Mouse (Mus musculus) retina, postnatal 1 day (tissue): ENCODE measurements at regions not wholly inside any gene's neighbourhood (a gene's known extent, or its start where the extent isn't known, plus 50 kb on each side); places are given as distances from the start of the nearest gene placed in this dataset.
A peak's percentile ranks its signal among the peaks of the same experiment; 100 is the strongest.

Experiments used
- DNase-seq: peaks from one replicate; pipeline ENCODE4 v3.0.0-alpha.2; 2012

DNA sequence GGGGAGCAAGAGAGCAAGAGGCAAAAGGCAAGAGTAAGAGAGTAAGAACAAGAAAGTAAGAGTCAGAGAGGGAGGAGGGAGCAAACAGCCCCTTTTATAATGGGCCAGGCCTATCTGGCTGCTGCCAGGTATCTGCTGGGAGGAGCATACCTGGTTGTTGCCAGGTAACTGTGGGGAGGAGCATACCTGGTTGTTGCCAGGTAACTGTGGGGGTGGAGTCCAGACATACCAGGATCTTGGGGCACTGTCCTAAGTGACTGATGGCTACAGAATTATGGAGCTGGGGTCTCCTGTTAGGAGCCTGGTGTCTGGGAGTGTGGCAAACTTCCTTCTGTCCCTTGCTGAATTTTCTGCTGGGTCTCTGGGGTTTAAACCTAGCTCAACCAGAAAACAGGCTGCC is 469.8 kb upstream of the Syt1 start:
- no peak for DNase-seq

DNA sequence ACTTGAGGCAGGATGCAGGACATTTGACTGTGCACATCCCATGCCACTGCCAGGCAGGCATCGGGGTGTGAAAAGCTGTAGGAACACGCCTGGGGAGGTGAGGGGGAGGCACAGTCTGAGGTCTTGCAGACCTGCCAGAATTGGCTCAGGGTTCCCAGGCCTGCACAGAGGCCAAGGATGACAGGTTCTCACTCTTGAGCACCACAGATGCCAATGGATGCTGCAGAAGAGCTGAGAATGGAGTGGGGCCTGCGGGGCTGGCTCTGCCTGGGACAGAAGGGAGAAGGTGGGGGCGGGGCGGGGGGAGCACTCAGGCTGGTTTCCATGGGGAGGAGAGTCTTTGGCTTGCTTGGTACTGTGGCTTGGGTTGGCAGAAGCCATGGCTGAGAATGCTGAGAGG is 469.2 kb upstream of the Syt1 start:
- no peak for DNase-seq

DNA sequence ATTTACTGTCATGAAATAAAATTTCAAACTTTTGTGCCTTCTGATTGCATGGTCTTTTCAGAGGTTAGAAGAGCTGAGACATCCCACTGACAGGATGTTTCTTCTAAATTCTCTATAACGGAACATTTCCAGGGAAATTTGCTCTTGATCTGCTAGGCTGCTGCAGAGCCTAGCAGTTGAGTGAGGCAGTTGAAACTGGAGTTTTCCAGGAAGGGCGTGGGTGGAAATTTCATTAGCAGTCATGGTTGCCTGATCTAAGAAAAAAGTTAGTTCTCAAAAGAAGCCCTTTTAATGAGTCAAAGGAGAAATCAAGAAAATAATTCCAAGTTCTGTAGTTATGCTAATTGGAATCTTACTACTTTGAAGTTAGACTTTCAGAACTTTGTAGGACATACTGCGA is 455.7 kb upstream of the Syt1 start:
- DNase-seq: no peak

DNA sequence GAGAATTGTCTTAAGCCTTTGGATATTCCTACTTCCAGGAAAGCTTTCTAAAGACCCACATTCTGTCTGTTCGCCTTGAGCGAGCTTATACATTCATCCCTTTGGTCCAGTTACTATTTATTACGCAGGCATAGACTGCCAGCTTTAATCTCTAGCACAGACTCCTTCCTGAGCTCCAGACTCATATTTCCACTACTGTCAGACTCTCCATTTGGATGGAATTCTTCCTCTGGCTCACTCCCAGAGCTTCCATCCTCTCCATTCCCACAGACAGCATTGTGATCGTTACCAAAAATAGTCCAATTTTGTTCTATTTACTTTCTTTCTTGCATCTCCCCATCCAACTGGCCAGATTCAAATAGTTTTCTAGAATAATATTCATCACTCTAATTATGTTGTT is 420.3 kb upstream of the Syt1 start:
- DNase-seq: no peak

DNA sequence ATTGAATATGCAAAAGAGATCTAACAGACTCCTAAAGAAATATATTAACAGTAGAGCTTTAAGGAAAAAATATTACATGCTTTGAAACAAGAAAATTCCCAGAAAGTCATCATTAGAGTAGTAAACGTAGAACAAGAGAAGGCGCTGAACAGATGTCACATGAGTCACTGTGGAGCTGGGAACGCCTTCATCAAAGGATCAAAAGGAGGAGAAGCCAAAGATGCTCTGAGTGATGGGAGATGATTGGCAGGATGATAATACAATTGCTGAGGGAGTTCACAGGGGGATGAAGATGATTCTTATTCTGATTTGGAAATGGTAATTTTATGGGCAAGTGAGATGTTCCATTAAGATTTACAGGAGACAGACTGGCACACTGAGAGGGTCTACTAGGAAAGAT is 417.1 kb upstream of the Syt1 start:
- DNase-seq: no peak

DNA sequence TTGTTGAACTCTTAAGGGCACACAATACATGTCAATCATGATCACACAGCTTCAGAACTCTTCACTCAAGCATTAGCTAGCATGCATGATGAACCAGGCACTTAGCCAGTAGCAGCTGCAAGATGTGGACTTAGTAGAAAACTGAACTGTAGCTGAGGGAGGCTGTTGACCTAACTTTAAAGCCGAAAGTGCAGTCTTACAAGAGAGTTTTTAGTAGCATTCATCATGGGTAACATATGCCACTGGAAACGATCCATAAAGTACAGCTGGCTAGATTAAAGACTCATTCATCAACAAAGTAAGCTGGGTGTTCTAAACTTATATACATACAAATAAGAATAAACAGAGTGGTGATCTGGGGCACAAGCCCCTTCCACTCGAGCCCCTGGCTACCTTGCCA is 396.2 kb upstream of the Syt1 start:
- DNase-seq: no peak

DNA sequence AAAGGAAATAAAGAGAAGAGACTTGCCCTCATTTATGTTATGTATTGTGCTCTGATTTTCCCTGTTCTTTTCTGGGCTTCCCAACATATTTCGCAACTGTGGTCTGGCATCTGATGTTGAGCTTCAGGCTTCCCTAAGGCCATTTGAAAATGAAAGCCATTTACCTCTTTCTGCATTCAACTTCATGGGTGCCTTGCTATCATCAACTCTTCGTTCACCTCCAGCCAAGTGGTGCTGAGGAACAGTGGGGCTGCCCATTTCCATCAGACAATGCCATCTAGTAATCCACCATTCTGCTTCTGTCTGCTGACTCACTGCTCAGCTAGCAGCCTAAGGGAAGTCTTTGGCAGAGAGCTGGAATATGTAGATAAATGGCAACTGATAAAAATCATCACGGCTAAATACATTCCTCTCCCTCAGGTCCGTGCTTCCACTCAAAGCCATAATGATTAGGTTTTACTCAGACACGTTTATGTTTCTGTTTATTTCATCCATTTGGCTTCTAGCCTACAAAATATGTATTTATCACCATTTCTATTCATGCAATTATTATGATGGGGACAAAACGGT is 394.4 kb upstream of the Syt1 start:
- DNase-seq: no peak

DNA sequence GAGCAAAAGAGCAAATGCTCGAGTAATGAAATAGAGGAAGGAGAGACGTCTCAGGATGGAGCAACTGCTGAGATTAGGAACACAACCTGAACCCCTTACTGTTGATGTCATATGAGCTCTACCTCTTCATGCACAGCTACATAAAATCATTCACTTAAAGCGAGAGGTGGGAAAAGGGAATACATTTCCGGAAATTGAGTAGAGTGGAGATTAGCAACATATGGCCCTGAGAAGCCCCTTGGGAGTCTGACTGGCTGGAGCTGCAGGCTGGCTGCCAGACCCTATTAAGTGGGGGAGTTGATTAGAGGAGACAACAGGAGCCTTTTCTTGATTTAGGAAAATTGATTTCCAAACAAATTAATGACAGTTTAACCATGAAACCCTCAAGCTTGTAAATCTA is 373.0 kb upstream of the Syt1 start:
- DNase-seq: peak; percentile 30

DNA sequence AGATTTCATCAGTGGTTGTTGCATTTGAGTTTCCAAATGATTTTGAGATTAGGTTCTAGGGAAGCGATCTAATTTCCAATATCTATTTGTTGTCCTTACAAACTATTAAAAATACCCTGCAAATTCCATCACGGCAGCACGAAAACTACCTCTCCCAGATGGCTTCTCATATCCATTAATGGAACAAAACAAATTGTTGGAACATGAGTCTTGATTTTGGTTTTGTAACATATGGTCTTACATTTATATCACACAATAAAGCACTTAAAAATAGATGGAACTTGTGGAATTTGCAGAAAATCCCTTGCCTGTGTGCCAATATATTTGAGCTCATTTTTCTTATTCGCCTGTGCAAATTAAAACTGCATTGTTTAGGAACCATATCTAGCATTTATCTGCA is 368.1 kb upstream of the Syt1 start:
- DNase-seq: no peak

DNA sequence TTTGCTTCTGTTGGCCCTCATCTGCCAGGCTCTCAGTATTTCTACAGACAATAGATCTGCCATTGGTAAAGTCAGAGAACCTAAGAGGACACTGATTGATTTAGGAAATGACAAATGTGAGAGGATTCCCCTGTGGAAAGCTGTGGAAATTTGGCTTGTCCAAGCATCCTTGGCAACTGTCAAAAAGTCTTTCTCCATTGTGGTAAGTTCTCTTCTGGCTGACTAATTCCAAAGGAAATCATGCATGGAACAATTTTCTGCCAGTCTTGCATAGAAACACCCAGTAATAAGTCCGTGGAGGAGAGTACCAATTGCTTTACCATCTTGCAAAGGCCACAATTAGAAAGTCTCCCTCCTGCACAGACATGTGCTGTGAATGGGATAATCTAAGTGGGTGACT is 349.4 kb upstream of the Syt1 start:
- no peak for DNase-seq

DNA sequence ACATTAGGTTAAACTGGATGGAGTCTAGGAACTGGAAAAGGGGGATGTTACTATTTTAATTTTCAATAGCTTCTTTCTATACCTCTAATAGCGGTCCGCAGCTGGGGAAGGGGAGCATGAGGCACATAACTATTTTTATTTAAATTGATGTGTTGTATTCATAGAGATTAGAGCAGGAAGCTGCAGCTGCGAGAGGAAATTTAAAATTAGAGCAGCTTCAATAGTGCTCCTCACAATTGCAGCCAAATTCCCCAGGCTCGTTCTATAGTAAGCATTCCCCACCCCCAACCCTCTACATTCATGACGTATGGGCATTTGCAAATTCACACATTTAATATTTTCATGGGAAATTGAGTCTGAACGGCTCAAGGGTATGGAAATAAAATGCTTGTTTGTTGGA is 348.0 kb upstream of the Syt1 start:
- no peak for DNase-seq

DNA sequence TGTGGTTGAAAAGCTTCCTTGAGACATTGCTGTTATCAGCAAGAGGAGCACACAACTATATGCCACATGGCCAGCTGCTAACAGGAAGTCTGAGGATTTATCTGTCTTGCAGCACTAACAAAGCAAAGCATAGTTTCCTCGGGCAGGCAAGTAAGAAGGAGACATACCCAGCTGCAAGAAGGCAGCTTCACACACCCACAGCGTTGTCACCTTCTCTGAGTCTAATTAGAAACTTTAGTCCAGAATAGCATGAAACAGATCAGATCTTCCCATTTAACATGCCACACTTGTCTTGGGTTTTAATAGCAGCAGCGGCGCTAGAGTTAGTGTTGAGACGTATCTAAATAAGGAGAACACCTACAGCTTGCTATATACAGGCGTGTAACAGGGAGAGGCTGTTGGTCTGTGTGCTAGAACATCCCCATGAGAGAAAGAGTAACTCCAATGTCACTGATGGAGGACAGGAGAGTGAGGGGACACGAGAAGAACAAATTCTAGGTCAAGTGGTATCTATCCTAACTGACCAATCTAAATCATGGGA is 322.1 kb upstream of the Syt1 start:
- DNase-seq: no peak

DNA sequence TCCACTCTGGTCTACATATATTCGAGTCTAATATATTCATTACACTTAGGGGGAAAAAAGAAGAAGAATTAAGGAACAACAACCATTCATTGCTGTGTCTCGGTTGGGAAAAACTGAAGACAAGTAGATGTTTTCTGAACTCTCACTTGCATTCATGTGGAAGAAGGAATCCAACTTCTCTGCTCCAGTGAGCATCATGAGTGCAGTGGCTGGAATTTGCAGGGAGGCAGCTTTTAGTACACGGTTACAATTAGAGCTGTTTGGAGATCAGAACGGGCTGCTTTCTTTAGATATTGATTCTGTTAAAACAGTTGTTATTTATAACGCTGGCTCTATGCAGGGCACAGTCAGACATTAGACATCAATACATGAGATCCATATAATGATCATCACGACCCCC is 298.5 kb upstream of the Syt1 start:
- peak; percentile 50 for DNase-seq

DNA sequence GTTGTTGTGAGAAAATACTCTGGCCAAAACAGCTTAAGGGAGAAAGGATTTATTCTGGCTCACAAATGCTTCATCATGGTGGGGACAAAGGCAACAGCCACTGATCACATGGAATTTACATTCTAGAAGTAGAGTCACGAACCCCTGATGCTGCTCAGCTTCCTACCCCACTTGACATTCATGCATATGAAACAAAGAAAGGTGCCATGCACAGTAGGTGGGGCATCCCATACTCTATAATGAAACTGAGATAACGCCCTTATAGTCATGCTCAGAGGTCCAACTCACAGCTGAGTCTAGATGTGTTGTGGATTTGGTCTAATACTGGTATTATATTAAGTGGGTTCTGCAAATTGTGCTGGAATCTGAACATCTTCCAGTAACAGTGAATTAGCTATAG is 289.4 kb upstream of the Syt1 start:
- DNase-seq: no peak

DNA sequence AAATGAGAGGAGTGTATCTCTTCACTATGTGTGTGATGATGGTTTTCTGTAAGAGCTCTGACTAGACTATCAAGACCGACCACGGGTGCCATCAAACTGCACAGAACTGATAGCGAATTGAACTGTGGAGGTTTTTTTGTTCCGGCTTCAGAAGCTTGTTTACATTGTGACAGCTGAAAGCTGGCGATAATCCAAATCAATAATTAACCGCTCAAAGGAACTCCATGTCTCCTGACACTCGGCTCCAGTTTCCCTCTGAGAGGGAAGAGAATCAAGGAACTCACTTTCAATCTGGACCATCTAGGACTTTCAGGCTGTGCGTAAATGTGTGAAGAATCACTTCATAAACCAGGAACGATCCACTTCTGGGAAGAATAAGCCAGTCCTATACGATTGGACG is 289.0 kb upstream of the Syt1 start:
- peak; percentile 61 for DNase-seq

DNA sequence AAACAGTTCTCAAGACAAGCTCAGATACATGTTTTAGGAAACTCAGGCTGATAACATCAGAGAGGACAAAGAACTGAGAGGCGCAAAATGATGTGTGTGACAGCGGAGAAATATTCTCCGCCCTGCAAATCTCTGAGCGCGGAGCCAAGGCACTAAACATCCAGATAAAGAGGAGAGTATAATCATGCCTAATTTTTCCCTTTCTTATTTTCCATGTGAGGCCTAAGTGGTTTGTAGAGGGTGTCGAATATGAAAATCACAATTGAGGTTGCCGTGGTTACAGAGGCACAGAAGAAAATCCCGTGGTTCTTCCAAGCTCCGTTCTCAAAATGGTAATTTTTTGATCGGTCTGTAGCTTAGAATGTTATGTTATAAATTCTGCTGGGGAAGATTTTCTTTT is 272.6 kb upstream of the Syt1 start:
- no peak for DNase-seq

DNA sequence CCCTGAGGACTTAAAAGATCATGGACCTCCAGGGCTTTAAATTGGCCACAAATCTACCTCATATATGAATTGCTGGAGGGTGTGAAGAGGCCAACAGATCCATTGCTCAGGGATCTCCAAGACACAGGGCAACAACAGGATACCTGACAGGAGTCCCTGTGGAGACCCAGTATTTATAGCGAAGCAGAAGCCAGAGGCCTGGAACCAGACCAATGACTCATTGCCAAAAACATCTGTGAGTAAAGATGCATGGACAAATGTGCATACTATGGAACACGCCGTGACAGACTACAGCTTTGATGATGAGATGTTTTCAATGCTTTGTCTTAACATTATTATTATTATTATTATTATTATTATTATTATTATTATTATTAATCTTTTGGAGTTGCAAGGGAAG is 239.0 kb upstream of the Syt1 start:
- DNase-seq: no peak

DNA sequence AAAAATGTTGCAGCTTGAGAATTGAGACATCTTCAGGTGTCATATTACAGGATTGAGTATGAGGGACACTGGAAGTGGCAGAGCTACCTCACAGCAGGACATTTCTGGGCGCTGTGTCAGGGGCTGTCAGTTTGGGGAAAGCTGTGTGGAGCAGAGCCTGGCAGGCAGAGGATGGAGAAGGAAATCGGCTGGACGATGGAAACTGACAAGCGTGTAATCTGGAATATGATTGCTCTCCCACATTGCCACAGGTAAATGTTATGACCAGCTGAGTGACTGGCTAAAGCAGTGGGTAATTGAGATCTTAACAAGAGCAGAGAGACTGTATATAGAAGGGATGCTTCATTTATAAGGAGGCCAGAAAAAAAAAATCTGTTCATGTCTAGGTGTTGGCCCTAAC is 235.5 kb upstream of the Syt1 start:
- DNase-seq: peak; percentile 63

DNA sequence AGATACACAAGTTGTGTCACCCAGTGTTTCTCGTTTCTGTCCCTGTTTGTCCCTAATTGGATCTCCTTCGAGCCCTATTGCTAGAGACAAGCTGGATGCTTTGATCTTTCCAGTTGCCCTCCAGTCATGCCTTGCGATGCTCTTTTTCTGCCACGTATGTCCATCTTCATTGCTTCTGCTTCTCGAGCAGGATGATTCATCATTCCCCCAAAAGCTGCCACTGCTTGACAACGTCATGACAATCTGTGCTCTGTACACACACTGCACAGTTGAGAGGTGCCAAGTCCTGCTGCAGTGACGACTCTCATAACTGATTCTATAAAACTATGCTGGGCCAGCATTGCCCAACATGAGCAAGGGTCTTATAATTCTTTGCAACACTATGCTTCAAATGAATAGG is 226.2 kb upstream of the Syt1 start:
- peak; percentile 82 for DNase-seq

DNA sequence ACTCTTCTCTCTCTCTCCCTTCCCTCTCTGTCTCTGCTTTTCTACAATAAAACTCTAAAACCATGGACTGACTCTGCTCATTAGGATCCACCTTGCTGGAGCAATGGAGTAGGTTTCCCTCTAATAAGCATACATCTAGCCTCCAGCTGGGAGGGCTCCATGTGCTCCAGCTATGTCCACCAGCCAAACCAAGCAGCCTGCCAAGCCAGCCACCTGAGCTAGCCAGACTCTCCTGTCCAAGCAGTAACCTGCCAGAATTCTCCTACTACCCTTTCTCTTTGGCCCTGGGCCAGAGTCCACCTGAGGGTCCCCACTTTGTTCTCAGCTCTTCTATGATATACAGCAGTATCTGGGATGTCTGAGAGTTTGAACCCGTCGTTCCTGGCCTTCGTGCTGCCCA is 216.2 kb upstream of the Syt1 start:
- no peak for DNase-seq

DNA sequence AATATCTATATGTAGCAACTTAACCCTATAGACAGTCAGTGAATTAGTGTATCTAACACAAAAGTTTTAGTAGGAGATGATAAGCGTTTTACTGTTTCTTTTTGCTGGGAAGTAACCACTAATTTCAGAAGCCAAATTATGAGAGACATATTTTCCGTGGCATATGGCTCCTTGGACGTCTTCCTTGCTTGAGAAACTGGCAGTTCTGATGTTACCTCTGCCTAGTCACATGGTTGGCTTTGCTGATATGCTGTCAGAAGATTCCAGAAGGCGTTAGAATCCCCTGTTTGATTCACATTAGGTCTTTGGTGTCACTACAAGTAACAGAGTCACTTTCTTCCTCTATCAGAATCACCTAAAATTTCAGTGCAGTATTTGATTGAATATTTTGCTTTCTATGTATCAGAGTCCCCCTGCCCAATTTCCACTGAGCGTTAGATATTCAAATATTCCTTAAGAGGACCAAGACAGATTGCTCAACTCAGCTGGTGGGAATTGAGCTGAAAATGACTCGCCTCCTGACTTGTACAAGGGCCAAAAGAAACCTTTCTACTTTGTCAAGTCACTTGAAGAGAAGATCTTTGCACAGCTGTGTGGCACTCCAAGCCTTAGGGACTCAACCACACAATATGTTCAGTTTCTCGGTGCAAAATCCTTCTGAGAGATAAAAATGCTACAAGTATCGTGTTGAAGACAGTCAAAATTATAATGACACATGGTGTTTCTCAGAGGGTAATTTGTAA is 178.2 kb upstream of the Syt1 start:
- DNase-seq: no peak

DNA sequence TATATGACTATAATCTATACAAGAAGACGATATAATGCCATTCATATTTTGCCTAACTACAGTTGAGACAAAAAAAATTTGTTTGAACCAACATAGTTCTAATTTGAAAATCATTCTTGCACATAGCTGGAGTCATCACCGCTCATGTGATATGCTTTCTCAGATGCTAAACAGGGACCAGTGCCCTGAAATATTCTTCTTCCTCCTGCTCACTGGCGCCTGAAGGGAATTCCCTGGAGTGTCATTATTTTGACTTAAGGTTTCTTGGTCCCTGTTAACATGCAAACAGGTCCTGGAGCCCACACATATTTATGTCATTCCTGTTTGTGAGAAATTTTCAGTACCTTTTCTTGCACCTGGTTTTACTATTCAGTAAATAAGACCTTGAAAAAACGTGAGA is 177.5 kb upstream of the Syt1 start:
- DNase-seq: no peak

DNA sequence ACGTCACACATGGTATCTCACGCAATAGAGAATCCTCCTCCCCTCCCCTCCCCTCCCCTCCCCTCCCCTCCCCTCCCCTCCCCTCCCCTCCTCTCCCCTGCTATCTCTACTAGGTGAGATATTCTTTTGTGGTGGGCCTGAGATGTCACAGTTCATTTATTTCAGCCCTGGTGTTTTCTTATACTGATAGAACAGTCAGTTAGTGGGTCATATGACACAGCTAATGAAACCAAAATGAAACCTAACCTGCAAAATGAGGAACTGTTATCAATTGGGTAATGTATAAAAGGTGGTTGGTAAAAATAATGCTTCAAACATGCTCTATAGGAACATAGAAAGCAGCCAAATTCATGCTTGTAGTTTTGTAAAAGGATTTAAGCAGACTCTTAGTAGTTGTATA is 174.5 kb upstream of the Syt1 start:
- no peak for DNase-seq

DNA sequence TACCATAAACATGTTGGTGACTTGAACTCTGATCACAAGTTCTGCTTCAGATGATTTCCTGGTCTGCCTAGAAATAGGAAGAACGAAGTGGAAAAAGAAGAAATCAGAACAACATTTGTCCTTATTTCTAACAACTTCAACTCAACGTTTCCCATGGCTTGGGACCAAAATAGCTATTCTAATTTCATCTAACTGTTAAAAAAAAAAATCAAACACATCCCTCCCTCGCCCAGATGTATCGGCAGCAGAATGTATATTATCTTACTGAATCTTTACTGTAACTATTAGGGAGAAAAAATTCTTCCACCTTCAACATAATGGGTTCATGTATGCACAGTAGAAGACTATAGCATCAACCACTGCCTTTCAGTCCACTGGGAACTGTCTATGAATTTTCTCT is 169.7 kb upstream of the Syt1 start:
- DNase-seq: no peak

DNA sequence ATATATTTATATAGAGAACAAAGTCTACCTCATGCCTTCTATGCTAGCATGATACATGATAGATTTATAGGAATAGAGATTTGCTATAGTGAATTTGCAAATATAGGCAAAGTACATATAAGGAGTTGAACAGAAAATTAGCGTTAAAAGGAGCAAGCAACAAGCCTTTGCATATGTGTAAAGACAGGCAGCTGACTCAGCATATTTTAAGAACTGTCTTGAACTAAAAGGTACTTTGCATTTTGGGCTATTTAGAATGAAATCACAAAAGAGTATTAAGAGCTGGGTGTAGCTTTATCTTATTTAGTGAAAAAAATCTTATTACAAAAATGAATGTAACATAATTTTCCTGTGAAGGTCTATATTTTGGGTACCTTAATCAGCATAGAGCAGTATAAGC is 149.9 kb upstream of the Syt1 start:
- DNase-seq: no peak
